Mouse (Mus musculus) liver, embryonic 14.5 days (tissue): ENCODE results near the gene Dnm3. TPM values are rescaled to one million over a fixed set of nuclear protein-coding genes. Genes with fewer than 3 reads are reported as not detected.

Experiments used
- ATAC-seq: fragments of 200-750 bp; cut with Nextera tagmentation; 2 replicates; pipeline ENCODE4 v1.8.0; 2017; ENCODE audit warnings: moderate number of reproducible peaks, mild to moderate bottlenecking, moderate library complexity; ENCODE audit not compliant: insufficient read depth
- DNase-seq, 3 experiments: peaks; one replicate each; pipeline ENCODE4 v3.0.0-alpha.2; 2012 to 2013; ENCODE audit warnings: low read depth in 3 of 3, low spot score in 3 of 3
- H3K27ac ChIP-seq: fragments of 300-500 bp; sonication (generic); 2 replicates; pipeline ENCODE4 v1.5.1; 2014; ENCODE audit warnings: moderate library complexity, mild to moderate bottlenecking, control low read depth, inconsistent platforms
- H3K27me3 ChIP-seq: fragments of 300-500 bp; sonication (generic); 2 replicates; pipeline ENCODE4 v1.6.1; 2014; ENCODE audit warnings: mild to moderate bottlenecking, low read length, moderate library complexity; ENCODE audit not compliant: control insufficient read depth, insufficient read depth
- H3K36me3 ChIP-seq: fragments of 300-500 bp; sonication (generic); replicated peaks from 2 replicates; pipeline ENCODE4 v1.6.1; 2014; ENCODE audit warnings: low read depth; ENCODE audit not compliant: control insufficient read depth, insufficient read depth
- H3K4me1 ChIP-seq, 2 experiments: fragments of 200-500 bp in 1 of 2; fragments of 300-500 bp in 1 of 2; sonication (generic) in 1 of 2; replicated peaks; 2 replicates each; pipeline ENCODE4 v1.6.1; 2012 to 2014; ENCODE audit warnings: antibody characterized with exemption in 1 of 2, inconsistent platforms in 1 of 2, low read length in 1 of 2; ENCODE audit not compliant: control insufficient read depth in 2 of 2, insufficient read depth in 2 of 2
- H3K4me2 ChIP-seq: fragments of 300-500 bp; sonication (generic); 2 replicates; pipeline ENCODE4 v1.6.1; 2014; ENCODE audit warnings: low read depth, mild to moderate bottlenecking, control low read depth, moderate library complexity
- H3K4me3 ChIP-seq, 2 experiments: fragments of 200-500 bp in 1 of 2; fragments of 300-500 bp in 1 of 2; sonication (generic) in 1 of 2; 2 replicates each; pipeline ENCODE4 v1.5.1; 2012 to 2014; ENCODE audit warnings: low read depth in 2 of 2, low read length in 2 of 2, mild to moderate bottlenecking in 2 of 2, control low read depth in 1 of 2, inconsistent platforms in 1 of 2, moderate library complexity in 1 of 2; ENCODE audit not compliant: insufficient read depth in 1 of 2
- H3K9ac ChIP-seq: fragments of 300-500 bp; sonication (generic); replicated peaks from 2 replicates; pipeline ENCODE4 v1.6.1; 2014; ENCODE audit warnings: mild to moderate bottlenecking, control low read depth, moderate library complexity
- H3K9me3 ChIP-seq: fragments of 300-500 bp; sonication (generic); 2 replicates; pipeline ENCODE4 v1.6.1; 2016; ENCODE audit warnings: low read length, mixed read lengths; ENCODE audit not compliant: control insufficient read depth
- CTCF ChIP-seq: IDR thresholded peaks from 2 replicates; pipeline ENCODE4 v1.5.1; 2016; ENCODE audit warnings: antibody characterized with exemption, low read depth, control low read depth
- EP300 ChIP-seq: IDR thresholded peaks from 2 replicates; pipeline ENCODE4 v1.6.1; 2016; ENCODE audit warnings: antibody characterized with exemption, low read depth
- WGBS: fragments of 180-500 bp; shearing (Covaris S2); extraction: QIAGEN DNeasy Blood & Tissue Kit; methylation state at CpG from one replicate; pipeline ENCODE4 v1.1.7; 2014; ENCODE audit not compliant: insufficient replicate concordance; 5-methylcytosine and 5-hydroxymethylcytosine counted together
- polyA plus RNA-seq, 2 experiments: library from polyadenylated mRNA; depleted of rRNA in 1 of 2; stranded (reverse) in 1 of 2; unstranded in 1 of 2; fragments of >200 nt; fragmentation: Nextera tagmentation in 1 of 2; extraction: Ambion mirVana in 1 of 2; gene quantifications; 2 replicates each; pipeline versions ENCODE4 v1.2.1 to v1.2.3; 2012 to 2014

Gene Dnm3
- polyA plus RNA-seq, 2 experiments: 0.61 to 0.96 TPM

DNA sequence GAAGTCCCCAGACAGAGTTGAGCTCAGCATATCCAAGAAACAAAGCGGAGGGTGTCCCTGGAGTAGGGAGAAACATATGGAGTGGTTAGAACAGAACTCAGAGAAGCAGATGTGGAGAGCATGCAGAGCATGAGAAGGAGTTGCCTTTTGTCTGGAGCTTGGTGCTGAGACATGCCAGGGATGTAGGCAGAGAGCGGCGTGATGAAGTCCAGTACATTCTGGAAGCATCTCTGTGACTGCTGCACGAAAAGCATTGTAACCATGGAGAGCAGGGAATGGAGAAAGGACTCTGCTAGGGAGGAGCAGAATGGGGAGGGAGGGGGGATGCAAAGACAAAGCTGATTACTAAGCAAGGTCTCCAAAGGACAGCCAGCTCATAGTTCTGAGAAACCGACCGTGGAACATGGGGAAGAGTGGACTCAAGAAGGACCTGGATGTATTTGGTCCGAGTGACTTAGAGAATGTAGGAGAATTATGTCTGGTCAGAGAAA is 369.6 kb downstream of the Dnm3 start:
- H3K9me3 ChIP-seq: no peaks in the 10 kb centered on the region
- WGBS: 59% methylated on average over 7 of the region's 7 CpGs
- H3K4me1 ChIP-seq: no peaks in the 10 kb centered on the region
- H3K4me2 ChIP-seq: no peak overlapping the region
- H3K27ac ChIP-seq: no peak overlapping the region
- no peaks in the 10 kb centered on the region for H3K36me3 ChIP-seq
- TF ChIP-seq CTCF (no peak), EP300 (no peak)
- H3K4me3 ChIP-seq: no peak overlapping the region
- no peak for ATAC-seq
- no peaks in the 10 kb centered on the region for H3K27me3 ChIP-seq
- no peak for DNase-seq
- no peak overlapping the region for H3K9ac ChIP-seq

DNA sequence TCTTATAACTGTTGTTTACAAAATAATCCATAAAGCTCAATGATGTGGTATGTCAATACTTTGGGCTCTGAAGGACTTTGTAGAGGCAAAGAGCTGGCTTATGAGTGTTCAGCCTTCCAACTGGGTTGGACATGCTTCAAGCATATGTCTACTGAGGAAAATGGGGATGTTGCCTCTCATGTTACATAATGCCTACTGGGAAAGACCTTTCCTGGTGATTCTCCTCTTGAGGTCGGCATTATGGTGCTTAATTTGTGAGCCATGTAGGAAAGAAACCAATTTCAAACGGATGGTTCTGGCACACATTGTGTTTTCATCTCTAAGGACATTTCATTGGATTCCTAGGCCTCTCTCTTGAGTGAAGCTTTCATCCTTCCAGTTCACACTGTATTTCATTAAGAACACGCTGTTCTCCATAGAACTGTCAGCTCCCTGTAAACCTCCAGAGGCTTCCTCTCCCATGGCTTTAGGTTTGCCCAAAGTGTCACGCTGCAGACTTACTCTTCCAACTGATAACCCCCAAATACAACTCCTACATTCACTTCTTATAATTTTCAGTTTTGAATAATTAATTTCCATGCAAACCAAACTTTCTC is 370.7 kb downstream of the Dnm3 start:
- Histone ChIP-seq H3K9me3 (no peaks in the 10 kb centered on the region), H3K4me3 (no peak overlapping the region), H3K27ac (no peak overlapping the region), H3K4me1 (no peaks in the 10 kb centered on the region), H3K36me3 (no peaks in the 10 kb centered on the region), H3K27me3 (no peaks in the 10 kb centered on the region), H3K9ac (no peak overlapping the region), H3K4me2 (no peak overlapping the region)
- no peak for TF ChIP-seq CTCF
- no peak for TF ChIP-seq EP300
- 53% methylated on average over 4 of the region's 4 CpGs for WGBS
- DNase-seq: no peak
- no peak for ATAC-seq

DNA sequence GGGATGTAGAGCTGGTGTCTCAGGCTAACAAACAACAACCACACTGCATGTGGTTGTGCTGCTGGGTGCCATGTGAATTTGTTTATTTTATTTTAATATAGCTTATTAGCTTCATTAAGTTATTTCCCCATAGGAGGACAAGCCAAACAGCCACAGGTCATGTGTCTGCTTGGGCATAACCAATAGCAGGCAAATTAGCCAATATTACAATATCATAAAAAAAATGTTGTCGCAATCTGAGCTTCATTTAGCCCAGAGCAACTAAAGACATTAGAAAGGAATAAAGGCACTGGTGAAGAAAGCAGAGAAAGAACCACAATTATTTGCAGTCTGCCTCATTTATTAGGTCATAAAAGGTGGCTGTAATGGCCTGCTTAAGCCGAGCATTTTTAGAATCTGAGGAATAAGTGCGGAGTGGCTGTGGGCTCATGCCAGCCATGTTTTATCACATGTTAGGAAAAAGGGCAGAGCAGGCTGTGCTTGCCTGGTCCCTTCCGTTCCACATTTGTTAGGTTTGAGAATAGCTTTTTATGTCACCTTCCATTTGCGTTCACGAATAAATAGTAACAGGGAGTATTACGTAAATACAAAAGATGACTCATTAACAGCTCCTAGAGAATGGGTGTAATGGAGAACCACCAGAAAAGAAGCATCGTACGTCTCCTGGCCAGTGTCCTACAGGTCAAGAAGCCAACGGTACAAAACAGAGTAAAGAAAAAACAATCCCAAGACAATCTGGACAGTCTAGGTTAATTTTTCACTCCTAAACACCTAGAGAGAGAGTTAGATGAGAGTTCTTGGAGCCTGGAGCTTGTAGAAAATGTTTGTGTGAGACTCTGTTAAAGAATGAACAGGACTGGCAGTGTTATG is 376.6 kb downstream of the Dnm3 start:
- TF ChIP-seq CTCF: no peak
- no peak for TF ChIP-seq EP300
- Histone ChIP-seq H3K27me3 (no peaks in the 10 kb centered on the region), H3K9ac (no peak overlapping the region), H3K4me2 (no peak overlapping the region), H3K9me3 (no peaks in the 10 kb centered on the region), H3K27ac (no peak overlapping the region), H3K36me3 (no peaks in the 10 kb centered on the region), H3K4me3 (no peak overlapping the region), H3K4me1 (peaks cover 0 to 10% of the 10 kb centered on the region in 2 experiments; a peak in 2 of 4 replicates)
- no peak for ATAC-seq
- DNase-seq: no peak
- WGBS: 79% methylated on average over 10 of the region's 10 CpGs

DNA sequence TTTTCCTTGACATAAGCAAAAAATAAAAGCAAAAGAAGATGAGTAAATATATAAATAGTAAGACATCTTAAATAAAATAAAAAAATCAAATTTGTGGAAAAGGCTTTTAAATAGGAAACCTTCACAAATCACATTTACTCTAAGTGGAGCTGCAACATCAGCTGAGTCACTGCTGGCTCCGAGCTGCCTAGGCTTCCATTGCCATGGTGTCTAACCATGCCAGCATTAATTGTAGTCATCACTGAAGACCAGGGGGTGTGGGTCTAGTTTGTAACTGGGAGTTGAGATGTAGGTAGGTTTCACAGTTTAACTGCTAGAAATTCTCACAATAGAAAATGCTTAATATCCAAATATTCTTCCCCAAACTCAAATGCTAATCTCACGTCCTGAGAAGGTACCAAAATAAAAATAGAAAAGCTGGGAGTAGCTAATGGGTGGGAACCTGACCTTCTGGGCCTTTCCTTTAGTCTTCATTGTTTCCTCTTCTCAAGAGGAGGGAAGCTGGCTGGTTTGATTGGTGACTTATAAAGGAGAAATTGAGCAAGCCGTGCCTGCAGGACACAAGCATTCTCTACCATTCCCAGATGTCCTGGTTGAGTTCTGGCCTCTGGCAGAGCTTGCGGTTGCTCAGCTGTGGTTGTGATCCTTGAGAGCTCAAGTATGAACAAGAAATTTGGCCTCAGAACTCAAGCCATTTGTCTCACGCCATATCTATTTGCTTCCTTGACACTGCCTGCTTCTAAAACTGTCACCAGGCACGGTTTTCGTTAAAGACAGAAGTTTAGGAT is 377.6 kb downstream of the Dnm3 start:
- no peak overlapping the region for H3K27ac ChIP-seq
- H3K4me1 ChIP-seq: peaks cover 0 to 10% of the 10 kb centered on the region in 2 experiments; a peak in 2 of 4 replicates
- H3K9ac ChIP-seq: no peak overlapping the region
- H3K27me3 ChIP-seq: no peaks in the 10 kb centered on the region
- no peak for ATAC-seq
- 52% methylated on average over 7 of the region's 7 CpGs for WGBS
- DNase-seq: no peak
- TF ChIP-seq EP300 (no peak), CTCF (no peak)
- H3K4me2 ChIP-seq: no peak overlapping the region
- H3K4me3 ChIP-seq: no peak overlapping the region
- no peaks in the 10 kb centered on the region for H3K9me3 ChIP-seq
- H3K36me3 ChIP-seq: no peaks in the 10 kb centered on the region
